Mouse (Mus musculus) forebrain, embryonic 13.5 days (tissue): ENCODE measurements at regions not wholly inside any gene's neighbourhood (a gene's known extent, or its start where the extent isn't known, plus 50 kb on each side); places are given as distances from the start of the nearest gene placed in this dataset.

Experiments
- ATAC-seq: fragments of 200-750 bp; cut with Nextera tagmentation; 2 replicates; pipeline ENCODE4 v1.8.0; 2017
- H3K27ac ChIP-seq: fragments of 300-500 bp; sonication (generic); 2 replicates; pipeline ENCODE4 v1.5.1; 2015; ENCODE audit warnings: inconsistent platforms, mild to moderate bottlenecking, moderate library complexity
- H3K27me3 ChIP-seq: fragments of 300-500 bp; sonication (generic); 2 replicates; pipeline ENCODE4 v1.6.1; 2015; ENCODE audit warnings: mild to moderate bottlenecking, inconsistent platforms
- H3K36me3 ChIP-seq: fragments of 300-500 bp; sonication (generic); 2 replicates; pipeline ENCODE4 v1.6.1; 2015; ENCODE audit warnings: mild to moderate bottlenecking, inconsistent platforms; ENCODE audit not compliant: poor library complexity, severe bottlenecking
- H3K4me1 ChIP-seq: fragments of 300-500 bp; sonication (generic); 2 replicates; pipeline ENCODE4 v1.6.1; 2015; ENCODE audit warnings: inconsistent platforms
- H3K4me2 ChIP-seq: fragments of 300-500 bp; sonication (generic); 2 replicates; pipeline ENCODE4 v1.6.1; 2015; ENCODE audit warnings: inconsistent platforms, mild to moderate bottlenecking, moderate library complexity
- H3K4me3 ChIP-seq: fragments of 300-500 bp; sonication (generic); 2 replicates; pipeline ENCODE4 v1.5.1; 2015; ENCODE audit warnings: mild to moderate bottlenecking, inconsistent platforms
- H3K9ac ChIP-seq: fragments of 300-500 bp; sonication (generic); 2 replicates; pipeline ENCODE4 v1.6.1; 2015; ENCODE audit warnings: mild to moderate bottlenecking, inconsistent platforms
- H3K9me3 ChIP-seq: fragments of 300-500 bp; sonication (generic); replicated peaks from 2 replicates; pipeline ENCODE4 v1.6.1; 2016; ENCODE audit warnings: inconsistent platforms
- WGBS: fragments of 180-500 bp; shearing (Covaris S2); methylation state at CpG from one replicate; pipeline ENCODE4 v1.1.7; 2015; 5-methylcytosine and 5-hydroxymethylcytosine counted together

DNA sequence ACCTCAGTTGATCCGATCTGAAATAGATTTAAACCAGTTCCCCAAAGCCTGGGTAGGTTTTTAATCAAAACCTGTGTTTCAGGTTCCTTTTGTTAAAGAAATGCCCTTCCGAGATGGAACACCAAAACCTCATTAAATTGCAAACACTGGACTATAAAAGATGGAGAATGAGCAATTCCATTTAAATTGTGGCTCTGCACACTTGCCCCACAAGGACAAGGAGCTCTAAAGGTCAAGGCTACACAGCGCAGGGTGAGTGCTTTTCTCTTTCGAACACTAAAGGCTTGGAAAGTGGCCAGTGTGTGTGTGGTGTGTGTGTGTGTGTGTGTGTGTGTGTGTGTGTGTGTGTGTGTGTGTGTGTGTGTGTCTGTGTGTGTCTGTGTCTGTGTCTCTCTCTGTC, 246.1 kb downstream of the Tmem38b start:
- WGBS, result 19% methylated on average over 4 of the region's 4 CpGs
- peak overlapping the region; percentile 73 for H3K27ac ChIP-seq
- no peak overlapping the region for H3K9ac ChIP-seq
- H3K9me3 ChIP-seq, result peaks cover 12% of the 10 kb centered on the region; the same call in 1 of the 2 replicates
- H3K4me1 ChIP-seq, result peaks cover 25% of the 10 kb centered on the region
- H3K4me3 ChIP-seq, result no peak overlapping the region
- no peaks in the 10 kb centered on the region for H3K27me3 ChIP-seq
- peaks cover 8% of the 10 kb centered on the region; the same call in 1 of the 2 replicates for H3K36me3 ChIP-seq
- ATAC-seq, result peak; percentile 33; the same call in 1 of the 2 replicates
- H3K4me2 ChIP-seq, result no peak overlapping the region

DNA sequence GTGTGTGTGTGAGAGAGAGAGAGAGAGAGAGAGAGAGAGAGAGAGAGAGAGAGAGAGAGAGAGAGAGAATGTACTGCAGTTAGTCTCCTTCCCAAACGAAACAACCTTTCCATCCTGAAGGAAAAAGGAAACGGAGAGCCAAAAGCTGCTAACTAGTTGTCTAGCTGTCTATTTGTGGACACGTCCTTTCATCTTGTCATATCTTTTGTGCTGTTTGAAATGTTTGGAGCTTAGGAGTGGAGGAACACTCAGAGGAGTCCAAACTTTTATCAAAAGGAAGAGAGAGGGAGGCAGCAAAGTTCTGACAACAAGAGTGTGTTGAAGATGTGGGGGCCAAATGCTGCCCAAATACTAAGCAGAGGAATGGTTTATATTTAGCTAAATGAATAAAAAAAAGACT, 246.6 kb downstream of the Tmem38b start:
- Histone ChIP-seq H3K36me3 (peaks cover 8% of the 10 kb centered on the region; the same call in 1 of the 2 replicates), H3K9ac (no peak overlapping the region), H3K4me2 (0 out of 2 replicates have a peak overlapping the region, but pooled peaks have one; percentile 24), H3K4me3 (no peak overlapping the region), H3K27me3 (no peaks in the 10 kb centered on the region), H3K9me3 (peaks cover 12% of the 10 kb centered on the region; the same call in 1 of the 2 replicates), H3K27ac (peak overlapping the region; percentile 73), H3K4me1 (peaks cover 25% of the 10 kb centered on the region)
- 12% methylated on average over 3 of the region's 3 CpGs for WGBS
- ATAC-seq, result peak; percentile 16; the same call in 1 of the 2 replicates

DNA sequence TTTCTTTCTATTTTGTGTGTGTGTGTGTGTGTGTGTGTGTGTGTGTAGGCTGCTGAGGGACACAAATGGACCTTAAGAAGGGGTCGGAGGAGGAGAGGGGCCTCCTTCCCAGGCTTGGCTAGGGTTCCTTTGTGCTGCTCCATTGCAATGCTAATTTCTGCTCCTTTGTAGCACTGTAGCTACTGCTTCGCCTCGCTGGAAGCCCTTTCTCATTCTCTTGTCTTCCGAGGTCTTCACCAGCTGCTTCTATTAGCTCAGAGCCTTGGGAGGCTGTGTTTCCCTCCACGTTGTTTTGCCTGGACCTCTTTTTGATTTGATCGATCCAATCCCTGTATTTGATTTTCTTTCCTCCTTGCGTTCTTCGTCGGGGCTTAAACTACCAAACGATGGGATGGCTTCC, 247.1 kb downstream of the Tmem38b start:
- Histone ChIP-seq H3K4me2 (peak overlapping the region; percentile 24), H3K4me1 (peaks cover 25% of the 10 kb centered on the region), H3K27me3 (no peaks in the 10 kb centered on the region), H3K9ac (no peak overlapping the region), H3K9me3 (peaks cover 12% of the 10 kb centered on the region; the same call in 1 of the 2 replicates), H3K27ac (peak overlapping the region; percentile 73), H3K4me3 (no peak overlapping the region), H3K36me3 (peaks cover 8% of the 10 kb centered on the region; the same call in 1 of the 2 replicates)
- peak; percentile 93 for ATAC-seq
- WGBS, result 3% methylated on average over 10 of the region's 10 CpGs

DNA sequence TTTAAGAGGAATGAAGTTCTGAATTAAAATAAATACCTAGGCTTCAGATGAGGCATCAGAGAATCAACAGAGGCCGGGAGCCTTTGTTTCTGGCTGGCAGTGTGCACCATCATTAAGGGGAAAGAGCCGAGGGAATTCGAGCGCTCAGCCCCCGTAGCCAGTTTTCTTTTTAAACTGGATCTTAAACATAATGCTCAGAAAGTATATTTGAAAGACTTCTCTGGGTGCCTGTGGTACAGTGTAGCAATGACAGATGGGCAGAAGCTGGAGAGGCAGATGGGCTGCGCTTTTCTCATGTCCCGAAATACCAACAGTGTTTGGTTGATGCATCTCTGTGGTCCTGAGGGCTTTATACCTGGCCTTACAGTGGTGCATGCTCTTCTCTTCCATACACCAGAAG, 247.6 kb downstream of the Tmem38b start:
- Histone ChIP-seq H3K27me3 (no peaks in the 10 kb centered on the region), H3K9ac (no peak overlapping the region), H3K4me3 (no peak overlapping the region), H3K27ac (peak overlapping the region; percentile 73), H3K36me3 (peaks cover 8% of the 10 kb centered on the region; the same call in 1 of the 2 replicates), H3K4me2 (peak overlapping the region; percentile 24), H3K4me1 (peaks cover 25% of the 10 kb centered on the region), H3K9me3 (peaks cover 12% of the 10 kb centered on the region; the same call in 1 of the 2 replicates)
- 27% methylated on average over 7 of the region's 7 CpGs for WGBS
- peak; percentile 48 for ATAC-seq

DNA sequence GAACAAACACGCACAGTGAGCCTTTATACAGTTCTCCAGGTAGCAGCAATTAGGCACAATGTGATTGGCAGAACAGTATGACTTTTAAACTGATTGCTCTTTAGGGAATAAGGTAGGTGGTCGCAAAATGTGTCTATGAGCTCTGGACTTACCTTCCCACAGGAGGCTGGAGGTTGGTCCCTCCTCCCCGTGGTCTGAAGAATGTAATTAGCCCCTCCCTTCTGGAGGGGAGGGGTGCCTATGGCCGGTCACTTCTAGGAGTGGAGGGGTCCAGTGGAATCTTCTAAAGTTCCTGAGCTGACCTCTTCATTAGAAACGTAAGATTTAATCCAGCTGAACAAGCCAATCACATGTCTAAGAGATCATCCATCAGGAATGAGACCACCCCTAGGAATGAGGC, 248.4 kb downstream of the Tmem38b start:
- Histone ChIP-seq H3K27me3 (no peaks in the 10 kb centered on the region), H3K4me2 (no peak overlapping the region), H3K36me3 (peaks cover 8% of the 10 kb centered on the region; the same call in 1 of the 2 replicates), H3K9me3 (peaks cover 12% of the 10 kb centered on the region; the same call in 1 of the 2 replicates), H3K27ac (no peak overlapping the region; the same call in 1 of the 2 replicates), H3K9ac (no peak overlapping the region), H3K4me3 (no peak overlapping the region), H3K4me1 (peaks cover 25% of the 10 kb centered on the region)
- 56% methylated on average over 5 of the region's 5 CpGs for WGBS
- no peak for ATAC-seq

DNA sequence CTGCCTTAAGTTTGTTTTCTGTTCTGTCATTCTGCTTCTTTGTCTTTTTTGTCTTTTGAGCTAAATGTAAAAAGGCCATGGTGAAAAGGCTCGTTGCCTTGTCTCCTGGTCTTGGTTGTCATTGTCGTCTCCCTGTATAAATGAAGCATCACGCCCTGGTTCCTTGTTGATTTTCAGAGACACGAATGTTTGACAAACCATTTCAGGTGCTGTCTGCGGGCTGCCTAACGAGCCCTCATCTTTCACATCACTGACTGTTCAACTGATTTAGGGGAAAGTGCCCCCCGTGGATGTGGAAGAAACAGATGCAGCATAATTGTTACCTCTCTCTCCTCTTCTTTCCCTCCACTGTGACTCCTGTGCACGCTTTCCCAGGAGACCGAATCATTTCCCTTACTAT, 254.7 kb downstream of the Tmem38b start:
- H3K4me3 ChIP-seq, result no peak overlapping the region
- H3K4me1 ChIP-seq, result no peaks in the 10 kb centered on the region
- WGBS, result 47% methylated on average over 9 of the region's 9 CpGs
- no peak overlapping the region for H3K9ac ChIP-seq
- H3K36me3 ChIP-seq, result no peaks in the 10 kb centered on the region
- no peaks in the 10 kb centered on the region for H3K27me3 ChIP-seq
- no peak overlapping the region for H3K4me2 ChIP-seq
- ATAC-seq, result no peak
- H3K27ac ChIP-seq, result no peak overlapping the region
- H3K9me3 ChIP-seq, result no peaks in the 10 kb centered on the region

DNA sequence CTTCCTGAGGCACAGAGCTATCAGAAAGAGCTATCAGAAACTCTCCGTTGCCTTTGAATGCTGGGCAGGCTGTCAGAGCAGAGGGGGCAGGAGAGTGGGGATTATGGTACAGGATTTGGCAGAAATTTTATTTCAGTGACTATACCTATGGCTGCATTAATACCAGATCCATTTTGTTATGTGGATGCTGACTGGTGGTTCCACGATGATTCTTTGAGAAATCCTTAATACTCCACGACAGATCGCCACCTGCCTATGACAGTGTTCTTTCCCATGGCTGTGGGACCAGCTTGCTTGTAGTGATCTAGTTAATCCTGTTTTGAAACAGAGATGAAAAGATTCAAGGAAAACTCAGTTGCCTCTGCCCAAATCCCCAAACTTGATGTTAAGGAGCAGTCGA, 255.6 kb downstream of the Tmem38b start:
- WGBS, result 85% methylated on average over 5 of the region's 5 CpGs
- no peak for ATAC-seq

DNA sequence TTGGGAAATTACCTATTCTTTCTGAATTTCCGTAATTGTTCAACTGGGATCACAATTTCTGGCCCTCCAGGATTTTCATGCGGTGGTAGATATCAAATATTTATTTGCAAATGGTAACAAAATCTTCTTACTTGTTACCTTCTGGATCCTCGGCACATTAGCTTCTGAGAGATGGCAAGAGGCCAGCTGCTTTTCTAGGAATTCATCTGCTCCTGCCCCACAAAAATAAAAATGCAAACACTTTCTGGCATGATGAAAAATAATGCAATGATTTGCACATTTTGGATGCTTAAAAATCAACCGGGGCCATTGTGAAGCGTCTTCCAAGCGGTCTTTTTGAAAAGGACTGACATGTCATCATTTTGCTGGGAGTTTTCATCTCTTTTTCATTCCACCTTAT, 258.9 kb downstream of the Tmem38b start:
- no peak for ATAC-seq
- Histone ChIP-seq H3K27ac (no peak overlapping the region), H3K9ac (no peak overlapping the region), H3K4me2 (no peak overlapping the region), H3K4me3 (no peak overlapping the region), H3K4me1 (no peaks in the 10 kb centered on the region), H3K9me3 (no peaks in the 10 kb centered on the region), H3K27me3 (no peaks in the 10 kb centered on the region), H3K36me3 (no peaks in the 10 kb centered on the region)
- 90% methylated on average over 6 of the region's 6 CpGs for WGBS

More for the DNA sequence above, 255.6 kb downstream of the Tmem38b start:
- Histone ChIP-seq H3K27me3 (no peaks in the 10 kb centered on the region), H3K36me3 (no peaks in the 10 kb centered on the region), H3K9ac (no peak overlapping the region), H3K4me3 (no peak overlapping the region), H3K4me1 (no peaks in the 10 kb centered on the region), H3K9me3 (no peaks in the 10 kb centered on the region), H3K4me2 (no peak overlapping the region), H3K27ac (no peak overlapping the region)

DNA sequence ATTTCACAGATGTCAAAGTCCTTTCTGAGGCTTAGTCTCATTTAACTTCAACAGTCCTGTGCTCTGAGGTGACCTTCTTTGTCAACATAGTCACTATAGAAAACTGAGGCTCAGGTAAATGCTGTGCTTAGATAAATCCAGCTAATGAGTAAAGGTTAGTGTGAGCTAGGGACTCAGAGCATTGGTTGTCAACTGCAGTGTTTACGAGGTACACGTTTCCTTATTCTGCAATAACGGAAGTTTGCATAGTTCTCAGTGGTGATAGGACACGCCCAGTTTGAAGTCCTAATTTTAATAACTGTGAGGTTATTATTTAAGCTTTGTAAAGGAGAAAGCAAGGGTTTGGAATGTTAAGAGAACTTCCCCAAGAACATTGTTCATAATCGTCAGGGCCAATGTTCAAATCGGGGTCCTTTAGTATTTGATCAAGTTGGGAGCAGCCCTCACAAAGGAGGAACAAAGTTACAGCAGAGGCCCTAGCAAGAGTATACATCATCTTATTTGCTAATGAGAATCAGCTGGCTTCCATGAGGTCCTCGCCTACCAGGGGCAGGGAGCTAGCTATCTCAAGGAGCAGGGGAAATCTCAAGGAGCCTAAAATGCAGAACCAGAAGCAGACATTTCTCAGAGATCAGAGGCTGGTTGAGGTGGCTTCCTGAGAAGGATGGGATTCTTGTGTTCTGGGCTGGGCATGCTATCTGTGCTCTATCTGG, 268.6 kb downstream of the Tmem38b start:
- Histone ChIP-seq H3K4me1 (no peaks in the 10 kb centered on the region), H3K27me3 (no peaks in the 10 kb centered on the region), H3K4me2 (no peak overlapping the region), H3K27ac (no peak overlapping the region), H3K9ac (no peak overlapping the region), H3K9me3 (no peaks in the 10 kb centered on the region), H3K36me3 (no peaks in the 10 kb centered on the region), H3K4me3 (no peak overlapping the region)
- 87% methylated on average over 7 of the region's 7 CpGs for WGBS
- ATAC-seq, result no peak

DNA sequence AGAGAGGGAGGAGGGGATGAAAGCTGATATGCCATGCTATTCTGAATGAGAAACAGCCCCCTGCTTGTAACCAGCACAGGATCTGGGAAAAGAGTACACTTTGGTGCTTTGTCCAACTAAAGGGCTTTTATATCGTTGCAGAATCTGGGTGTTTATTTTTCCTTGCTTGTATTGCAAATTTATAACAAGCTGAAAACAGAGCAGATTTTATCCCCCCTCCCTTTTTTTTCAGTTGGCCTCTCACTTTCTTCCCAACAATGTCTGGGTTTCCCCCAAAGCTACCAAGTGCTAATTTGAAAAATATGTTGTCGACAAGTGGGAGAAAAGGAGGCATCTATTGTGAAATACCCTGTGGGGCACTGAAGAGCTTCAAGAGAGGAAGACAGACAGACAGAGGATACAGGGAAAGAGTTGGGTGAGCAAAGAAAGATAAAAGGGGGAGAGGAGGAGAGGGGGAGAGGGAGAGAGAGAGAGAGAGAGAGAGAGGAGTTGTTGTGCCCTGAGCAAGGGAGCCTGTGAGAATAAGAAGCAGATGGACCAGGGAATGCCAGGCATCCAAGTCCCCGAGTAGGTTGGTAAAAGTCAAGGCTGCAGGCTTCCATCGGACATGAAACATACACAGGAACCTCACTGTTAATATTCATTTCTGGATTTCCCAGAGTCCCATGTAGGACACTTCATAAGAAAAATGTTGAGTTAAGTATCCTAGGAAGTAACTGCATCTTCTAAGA, 269.5 kb downstream of the Tmem38b start:
- H3K27me3 ChIP-seq, result no peaks in the 10 kb centered on the region
- H3K27ac ChIP-seq, result no peak overlapping the region
- H3K9me3 ChIP-seq, result no peaks in the 10 kb centered on the region
- no peaks in the 10 kb centered on the region for H3K36me3 ChIP-seq
- no peak overlapping the region for H3K9ac ChIP-seq
- ATAC-seq, result no peak
- no peak overlapping the region for H3K4me2 ChIP-seq
- H3K4me1 ChIP-seq, result no peaks in the 10 kb centered on the region
- H3K4me3 ChIP-seq, result no peak overlapping the region
- WGBS, result 61% methylated on average over 4 of the region's 4 CpGs

DNA sequence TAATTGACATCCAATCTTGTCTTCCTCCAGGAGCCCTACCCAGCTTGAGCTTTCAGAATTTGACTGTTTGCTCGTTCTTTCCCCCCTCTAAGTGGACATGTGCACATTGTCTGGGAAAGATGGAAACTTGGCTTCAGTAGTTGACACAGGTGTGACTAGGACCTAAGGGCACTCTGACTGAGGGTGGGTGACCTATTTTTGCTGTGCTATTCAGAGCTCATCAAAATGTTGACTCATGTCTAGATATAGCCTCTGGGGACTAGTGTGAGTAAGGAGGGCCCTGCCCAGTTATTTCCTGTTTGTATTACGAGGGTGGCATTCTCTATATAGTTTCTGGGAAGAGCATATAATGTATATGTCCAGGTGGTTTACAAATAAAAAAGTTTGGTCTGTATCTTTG, 271.7 kb downstream of the Tmem38b start:
- H3K27me3 ChIP-seq, result no peaks in the 10 kb centered on the region
- H3K27ac ChIP-seq, result no peak overlapping the region
- no peak overlapping the region for H3K4me2 ChIP-seq
- no peak for ATAC-seq
- no peak overlapping the region for H3K9ac ChIP-seq
- H3K4me3 ChIP-seq, result no peak overlapping the region
- no peaks in the 10 kb centered on the region for H3K36me3 ChIP-seq
- H3K4me1 ChIP-seq, result no peaks in the 10 kb centered on the region
- no peaks in the 10 kb centered on the region for H3K9me3 ChIP-seq
- WGBS, result 88% methylated on average over 2 of the region's 2 CpGs

DNA sequence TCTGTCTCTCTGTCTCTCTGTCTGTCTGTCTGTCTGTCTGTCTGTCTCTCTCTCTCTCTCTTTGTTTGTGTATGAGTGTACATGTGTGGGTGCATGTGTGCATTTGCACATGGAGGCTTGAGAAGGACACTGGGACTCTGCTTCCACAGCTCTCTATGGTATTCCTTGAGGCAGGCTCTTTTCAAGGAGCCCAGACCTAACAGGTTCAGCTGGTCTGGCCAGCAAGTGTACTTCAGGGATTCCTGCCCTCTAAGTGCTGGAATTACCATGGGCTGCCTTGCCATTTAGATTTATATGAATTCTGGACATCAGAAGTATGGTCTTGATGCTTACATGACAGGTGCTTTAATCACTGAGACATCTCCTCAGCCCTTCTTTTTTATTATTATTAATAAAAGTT, 274.4 kb downstream of the Tmem38b start:
- Histone ChIP-seq H3K27me3 (no peaks in the 10 kb centered on the region), H3K4me2 (no peak overlapping the region), H3K27ac (no peak overlapping the region), H3K9ac (no peak overlapping the region), H3K36me3 (no peaks in the 10 kb centered on the region), H3K9me3 (no peaks in the 10 kb centered on the region), H3K4me1 (no peaks in the 10 kb centered on the region), H3K4me3 (no peak overlapping the region)
- ATAC-seq, result no peak
